Mouse (Mus musculus) layer of hippocampus, postnatal 25 days (tissue): ENCODE results near the gene Svop. TPM values are rescaled to one million over a fixed set of nuclear protein-coding genes. Genes with fewer than 3 reads are reported as not detected.

Source experiments
- DNase-seq, 2 experiments: peaks; one replicate each; pipeline ENCODE4 v3.0.0; 2022; ENCODE audit warnings: mixed read lengths in 2 of 2, low spot score in 1 of 2; ENCODE audit errors: extremely low spot score in 1 of 2
- total RNA-seq, 2 experiments: library from RNA; stranded (reverse); gene quantifications; 2 replicates each; pipeline ENCODE4 v1.2.3; 2021

Svop gene
- total RNA-seq, 2 experiments from 2014 or later, result 169 to 187 TPM

DNA sequence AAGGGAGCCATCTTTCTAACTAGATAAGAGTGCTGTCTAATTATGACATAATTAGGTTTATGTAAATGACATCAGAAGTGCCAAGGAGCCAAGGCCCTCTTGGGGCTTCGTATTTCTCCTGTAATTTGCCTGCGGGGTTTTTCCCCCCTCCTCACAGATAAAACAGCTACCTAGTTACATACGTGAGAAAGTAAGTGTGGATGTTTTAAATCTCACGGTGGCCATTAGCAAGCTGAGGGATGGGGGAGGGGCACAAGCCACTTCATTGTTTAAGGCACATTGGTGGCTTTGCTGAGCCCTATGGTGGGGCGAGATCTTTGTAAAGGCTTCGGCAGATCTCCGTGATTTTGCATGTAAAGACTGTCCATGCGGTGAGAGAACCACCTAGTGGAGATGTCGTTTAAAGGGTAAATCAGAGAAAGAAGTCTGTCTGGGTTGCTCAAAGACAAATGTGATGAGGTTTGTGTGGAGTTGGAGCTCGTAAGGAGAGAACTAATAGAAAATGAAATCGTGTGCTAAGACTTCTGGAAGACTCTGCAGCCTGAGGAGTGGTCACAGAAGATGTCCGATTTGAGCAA lies 42.5 kb downstream of the Svop start:
- no peak for DNase-seq

- DNase-seq, result no peak
Observed at GRCm38 (mm10) chr5:114047182-114047581, 44.2 kb downstream of the Svop start.

- no peak for DNase-seq
Observed at GRCm38 (mm10) chr5:114046604-114047003, 44.8 kb downstream of the Svop start.

DNA sequence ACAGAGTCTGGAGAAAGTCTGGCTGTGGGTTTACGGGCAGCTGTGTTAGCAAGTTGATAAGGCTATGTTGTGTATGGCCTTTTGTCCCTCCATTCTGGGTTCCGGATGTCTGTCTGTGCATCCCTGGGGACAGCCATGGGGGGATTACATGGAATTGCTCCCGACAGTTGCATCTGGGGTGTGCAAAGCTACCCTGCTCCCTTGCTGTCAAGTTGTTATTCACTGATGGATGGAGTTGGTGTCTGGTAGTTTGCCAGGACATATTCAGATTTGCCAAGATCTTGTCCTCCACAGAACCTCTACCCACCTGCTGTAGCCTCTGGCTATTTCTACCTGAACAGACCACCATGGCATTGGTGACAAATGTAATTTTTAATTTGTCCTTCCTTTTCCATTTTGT lies 45.2 kb downstream of the Svop start:
- DNase-seq, result no peak

GRCm38 (mm10) chr5:114045134-114045533 lies 46.2 kb downstream of the Svop start:
- DNase-seq, result no peak

DNA sequence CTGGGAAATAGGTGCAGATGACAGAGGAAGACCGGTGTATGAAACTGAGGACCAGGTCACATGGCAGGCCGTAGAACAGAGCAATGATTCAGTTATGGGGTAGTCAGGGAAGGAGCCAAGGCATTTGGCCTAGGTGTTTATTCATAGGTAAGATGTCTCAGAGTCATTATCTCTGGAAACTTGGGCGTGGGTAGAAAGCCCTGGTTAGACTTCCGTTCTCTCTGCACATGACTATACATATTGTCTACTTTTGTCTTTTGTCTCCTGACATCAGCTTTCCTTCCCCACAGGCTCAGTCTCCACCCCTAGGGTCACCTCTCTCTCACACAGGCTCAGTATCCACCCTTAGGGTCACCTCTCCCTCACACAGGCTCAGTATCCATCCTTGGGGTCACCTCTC lies 47.6 kb downstream of the Svop start:
- DNase-seq, result no peak

DNA sequence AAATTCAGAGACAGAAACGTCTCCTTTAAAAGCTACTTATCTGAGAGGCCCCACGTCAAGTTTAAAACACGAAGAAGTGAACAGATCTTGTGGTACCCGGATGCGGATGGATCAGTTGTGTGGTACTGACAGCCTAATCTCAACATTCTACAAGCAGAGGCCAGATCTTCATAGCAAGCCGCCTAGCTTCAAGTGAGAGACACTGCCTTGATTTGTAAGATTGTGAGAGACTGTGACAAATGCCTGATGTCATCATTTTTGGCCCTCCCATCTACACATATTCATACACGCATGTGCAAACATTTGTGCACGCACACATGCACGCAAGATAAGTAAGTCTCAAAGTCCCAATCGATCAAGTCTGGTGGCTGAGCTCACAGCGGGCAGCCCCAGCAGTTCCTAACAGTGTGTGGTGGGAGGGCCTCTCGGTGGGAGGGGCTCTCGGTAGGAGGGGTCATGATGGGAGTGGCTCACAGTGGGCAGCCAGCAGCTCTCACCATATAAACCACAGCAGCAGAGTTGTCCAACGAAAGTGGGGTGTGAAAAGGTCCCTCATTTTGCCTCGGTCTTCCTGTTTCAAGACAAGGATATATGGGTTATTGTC lies 49.9 kb downstream of the Svop start:
- DNase-seq, result no peak

DNA sequence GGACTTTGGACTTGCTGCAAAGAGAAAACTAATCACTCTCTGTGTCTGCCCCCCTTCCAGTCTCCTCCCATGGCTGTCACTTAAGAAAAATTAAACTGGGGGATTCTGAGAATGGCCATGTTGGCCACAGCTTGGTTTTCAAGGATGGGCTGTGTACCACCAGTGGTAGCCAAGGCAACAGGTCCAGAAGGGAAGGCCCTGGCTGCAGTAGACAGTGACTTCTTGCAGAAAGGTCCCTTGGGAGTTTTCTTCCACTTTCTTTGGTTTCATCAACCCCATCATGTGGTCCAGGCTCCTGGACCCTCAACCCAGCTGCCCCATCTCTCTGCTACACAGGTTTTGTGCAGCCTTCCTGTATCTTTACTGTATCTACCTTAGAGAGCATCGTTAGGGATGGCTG lies 50.5 kb downstream of the Svop start:
- DNase-seq, result no peak

GRCm38 (mm10) chr5:114040508-114040907 lies 50.9 kb downstream of the Svop start:
- DNase-seq, result no peak

GRCm38 (mm10) chr5:114035111-114035510 lies 56.3 kb downstream of the Svop start:
- DNase-seq, result no peak

GRCm38 (mm10) chr5:114034393-114034792 lies 57.0 kb downstream of the Svop start:
- DNase-seq, result no peak

GRCm38 (mm10) chr5:114032161-114032763 lies 59.1 kb downstream of the Svop start:
- no peak for DNase-seq

- DNase-seq, result no peak
Observed at GRCm38 (mm10) chr5:114030652-114031051, 60.7 kb downstream of the Svop start.

GRCm38 (mm10) chr5:114028111-114028510 lies 63.3 kb downstream of the Svop start:
- no peak for DNase-seq

DNA sequence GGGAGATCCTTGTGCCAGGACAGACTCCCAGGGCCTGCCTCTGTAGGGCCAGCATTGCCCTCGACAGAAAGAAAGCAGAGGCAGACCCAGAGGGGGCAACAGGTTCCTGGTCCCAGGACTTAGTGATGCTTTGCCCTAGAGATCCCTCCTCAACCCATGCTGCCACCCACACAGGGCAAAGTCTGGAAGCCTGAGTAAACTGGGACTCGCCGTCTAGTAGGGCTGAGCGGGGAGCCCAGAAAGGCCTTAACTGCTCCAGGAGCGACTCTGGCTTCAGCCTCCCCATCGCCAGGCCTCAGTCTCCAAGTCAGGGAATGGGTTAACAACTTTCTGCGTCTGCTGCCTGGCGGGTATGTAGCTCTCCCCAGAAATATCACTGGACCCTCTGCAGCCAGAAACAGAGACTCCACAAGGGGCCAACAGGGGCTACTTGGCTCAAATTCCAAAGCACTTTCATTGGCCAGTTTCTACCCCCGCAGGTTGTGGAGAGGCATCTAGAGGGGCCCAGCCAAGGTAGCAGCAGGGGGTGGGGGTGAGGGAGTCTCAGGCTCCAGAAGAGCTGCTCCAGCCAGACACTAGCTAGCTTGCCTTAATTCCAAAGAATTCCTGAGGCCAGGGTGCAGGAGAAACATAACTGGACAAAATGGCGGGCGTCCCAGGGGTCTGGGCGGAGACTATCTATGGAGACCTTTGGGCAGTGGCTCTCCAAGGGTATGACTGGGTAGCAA lies 64.0 kb downstream of the Svop start:
- no peak for DNase-seq

DNA sequence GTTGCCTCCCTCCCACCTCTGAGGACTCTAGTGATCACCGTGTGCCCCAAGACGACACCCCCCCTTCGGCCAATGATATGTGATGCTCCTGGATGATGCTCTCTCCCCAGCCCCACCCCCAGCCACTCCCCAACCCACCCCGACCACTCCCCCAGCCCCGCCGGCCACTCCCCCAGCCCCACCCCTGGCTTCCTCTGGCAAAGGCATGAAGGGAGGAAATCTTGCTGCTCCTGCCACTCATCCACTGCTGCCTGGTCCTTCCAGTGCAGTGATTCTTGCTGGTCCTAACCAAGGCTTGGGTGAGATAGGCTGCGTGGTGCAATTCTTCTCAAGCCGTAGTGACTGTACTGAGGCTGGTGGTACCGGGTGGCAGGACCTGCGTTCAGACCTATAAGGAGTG lies 66.5 kb downstream of the Svop start:
- DNase-seq, result no peak

DNA sequence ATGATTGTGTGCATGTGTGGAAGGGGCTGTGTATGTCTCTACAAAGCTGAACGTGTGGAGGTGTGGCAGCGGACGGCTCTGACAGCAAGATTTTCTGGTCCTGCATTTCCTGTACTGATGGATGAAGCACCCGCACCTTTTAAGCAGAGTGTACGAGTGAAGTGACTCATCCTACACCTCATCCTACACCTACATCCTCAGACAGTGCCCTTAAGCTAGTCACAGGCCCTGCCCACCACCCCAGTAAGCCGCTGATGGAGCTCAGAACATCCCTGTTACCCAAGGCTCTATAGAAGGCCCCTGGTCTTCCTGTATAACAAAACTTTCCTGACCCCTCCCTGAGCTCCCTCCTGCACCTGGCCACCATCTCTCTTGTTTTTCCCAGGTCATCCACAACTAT lies 67.0 kb downstream of the Svop start:
- no peak for DNase-seq

DNA sequence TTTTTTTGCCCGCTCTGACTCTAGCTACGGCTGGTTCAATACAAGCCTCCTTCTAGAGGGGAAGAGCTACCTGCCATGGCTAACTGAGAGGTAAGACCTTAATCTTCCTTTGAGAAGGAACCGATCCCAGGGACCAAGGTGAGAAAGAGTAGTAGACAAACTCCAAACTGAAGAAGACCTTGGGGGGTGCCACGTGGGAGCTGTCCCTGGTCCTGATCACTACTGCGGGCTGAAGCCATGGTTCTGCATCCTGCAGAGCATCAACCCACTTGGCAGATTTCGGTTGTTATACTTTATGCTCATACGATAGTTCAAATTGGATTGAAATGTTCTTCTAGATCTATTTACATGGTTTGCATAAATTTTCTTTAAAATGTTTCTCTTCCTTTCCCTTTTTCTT lies 76.2 kb downstream of the Svop start:
- no peak for DNase-seq

- no peak for DNase-seq
Observed at GRCm38 (mm10) chr5:114009049-114009448, 82.3 kb downstream of the Svop start.

DNA sequence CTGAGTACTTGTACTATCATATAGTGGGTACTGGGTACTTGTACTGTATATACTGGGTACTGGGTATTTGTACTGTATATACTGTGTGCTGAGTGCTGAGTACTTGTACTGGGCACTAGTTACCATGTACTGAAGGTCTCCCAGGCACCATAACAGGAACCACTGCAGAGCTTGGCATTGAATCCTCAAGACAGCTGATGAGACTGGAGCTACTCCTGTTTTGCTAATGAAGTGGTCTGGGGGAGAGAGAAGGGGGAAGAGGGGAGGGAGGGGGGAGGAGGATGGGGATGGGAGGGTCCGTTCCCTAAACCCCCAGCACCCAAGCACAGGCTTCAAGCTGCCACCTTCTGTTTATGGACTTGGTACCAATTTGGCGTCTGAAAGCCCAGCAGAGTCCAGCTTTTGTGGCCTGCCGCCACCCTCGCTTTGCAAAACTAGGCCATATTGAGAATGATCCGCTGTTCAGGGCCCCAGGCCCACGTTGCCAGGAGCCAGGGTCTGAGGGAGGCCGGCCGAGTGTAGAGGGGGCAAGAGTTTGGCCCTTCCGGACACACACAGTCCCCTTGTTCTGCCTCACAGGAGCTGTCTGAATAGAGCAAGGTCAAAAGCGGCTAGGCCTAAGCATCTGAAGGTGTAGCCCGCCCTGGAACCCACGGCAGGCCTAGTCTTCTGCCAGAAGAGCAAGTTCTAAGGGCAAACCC lies 83.5 kb downstream of the Svop start:
- no peak for DNase-seq

- DNase-seq, result no peak
Observed at GRCm38 (mm10) chr5:114006974-114007373, 84.4 kb downstream of the Svop start.
